Mouse (Mus musculus): Measurements from ENCODE around the gene Tysnd1. TPM values are rescaled to one million over a fixed set of nuclear protein-coding genes. Genes with fewer than 3 reads are reported as not detected.

The Tysnd1 gene
- polyA plus RNA-seq, 1 experiment from 2014 or later: 25.1 TPM

Other genes with a start within 250 kb of the Tysnd1 start
- 21.2 and 28.6 TPM in 2 replicates for gene Eif4ebp2, start 242.9 kb upstream of the Tysnd1 start, polyA plus RNA-seq (2014; fragmentation: Nextera tagmentation; extraction: Ambion mirVana)
- gene Lrrc20, start 219.7 kb upstream of the Tysnd1 start, polyA plus RNA-seq (2014; fragmentation: Nextera tagmentation; extraction: Ambion mirVana): 12.1 and 14.8 TPM in 2 replicates
- 0.13 and 0.15 TPM in 2 replicates for gene Npffr1, start 100.0 kb upstream of the Tysnd1 start, polyA plus RNA-seq (2014; fragmentation: Nextera tagmentation; extraction: Ambion mirVana)
- gene Ppa1, start 47.0 kb upstream of the Tysnd1 start, polyA plus RNA-seq (2014; fragmentation: Nextera tagmentation; extraction: Ambion mirVana): 158 and 160 TPM in 2 replicates
- gene Sar1a, start 15.2 kb upstream of the Tysnd1 start, polyA plus RNA-seq (2014; fragmentation: Nextera tagmentation; extraction: Ambion mirVana): 182 and 200 TPM in 2 replicates
- 15.6 and 18.9 TPM in 2 replicates for gene Aifm2, start 19.7 kb downstream of the Tysnd1 start, polyA plus RNA-seq (2014; fragmentation: Nextera tagmentation; extraction: Ambion mirVana)
- gene H2afy2, start 88.6 kb downstream of the Tysnd1 start, polyA plus RNA-seq (2014; fragmentation: Nextera tagmentation; extraction: Ambion mirVana): 57.9 and 62.0 TPM in 2 replicates

All from heart, embryonic 11.5 days (tissue).